Comparison of ENCODE assay signal across 14 mouse cellular contexts in the genomic region with DNA sequence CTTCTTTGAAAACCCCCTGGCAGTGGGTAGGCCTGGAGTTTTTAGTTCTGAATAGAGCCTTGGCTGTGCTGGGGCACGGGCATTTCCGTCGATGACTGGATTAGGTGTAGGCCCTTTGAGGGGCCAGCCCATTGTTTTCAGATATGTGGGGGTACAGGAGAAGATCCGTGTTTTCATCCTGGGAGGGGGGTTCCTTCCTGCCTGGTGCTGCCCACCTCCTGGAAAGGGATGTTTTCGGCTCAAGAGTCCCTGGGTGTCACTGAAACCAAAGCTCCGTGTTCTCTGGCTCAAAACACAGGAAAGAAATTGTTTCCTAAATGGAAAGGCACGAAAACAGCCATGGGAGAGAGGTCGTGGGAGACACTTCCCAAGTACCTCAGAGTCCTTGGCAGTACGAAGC. TPM values are rescaled to one million over a fixed set of nuclear protein-coding genes. Genes with fewer than 3 reads are reported as not detected.
DNase-seq lines count a peak whose midpoint lies in the region; ATAC-seq lines count a peak whose summit lies in the region.
"Had no signal": no experiment of that assay in that cellular context is flagged by ENCODE, and none has a peak within 500 bp of the region (broad histone marks: within the 10 kb centered on the region; RNA-seq: fewer than 3 reads in every experiment).

No protein-coding gene starts in this region.

- intact Hi-C loops in heart, postnatal 10 days (cut with DNase I), result no loop called here

- H3K9me3 ChIP-seq in heart, embryonic 15.5 days (replicated peaks), result no peaks in the 10 kb centered on the region
- no peaks in the 10 kb centered on the region for H3K9me3 ChIP-seq in stomach, embryonic 15.5 days
- H3K9me3 ChIP-seq: G1E; neural tube, embryonic 15.5 days had no signal

- no peaks in the 10 kb centered on the region for H3K36me3 ChIP-seq in heart, embryonic 15.5 days
- no peaks in the 10 kb centered on the region for H3K36me3 ChIP-seq in stomach, embryonic 15.5 days
- H3K36me3 ChIP-seq: G1E; neural tube, embryonic 15.5 days had no signal

- no peak overlapping the region for H3K4me2 ChIP-seq in heart, embryonic 15.5 days
- no peak overlapping the region for H3K4me2 ChIP-seq in stomach, embryonic 15.5 days
- H3K4me2 ChIP-seq: hindbrain, embryonic 14.5 days; liver, embryonic 11.5 days; neural tube, embryonic 15.5 days had no signal

- no peaks in the 10 kb centered on the region for H3K27me3 ChIP-seq in heart, embryonic 15.5 days
- no peaks in the 10 kb centered on the region for H3K27me3 ChIP-seq in stomach, embryonic 15.5 days (replicated peaks)
- H3K27me3 ChIP-seq: neural tube, embryonic 15.5 days had no signal

- peaks cover 61% of the 10 kb centered on the region for H3K4me1 ChIP-seq in heart, embryonic 15.5 days (replicated peaks)
- peaks cover 23% of the 10 kb centered on the region for H3K4me1 ChIP-seq in stomach, embryonic 15.5 days

- H3K9ac ChIP-seq in heart, embryonic 15.5 days, result no peak overlapping the region
- H3K9ac ChIP-seq in stomach, embryonic 15.5 days, result no peak overlapping the region
- H3K9ac ChIP-seq: hindbrain, embryonic 14.5 days; neural tube, embryonic 15.5 days had no signal

- 63% methylated on average over 9 of the region's 9 CpGs for WGBS in heart, embryonic 15.5 days
- 69% methylated on average over 9 of the region's 9 CpGs for WGBS in stomach, embryonic 15.5 days

- H3K27ac ChIP-seq in heart, embryonic 15.5 days, result peak overlapping the region; percentile 37; the same call in 1 of the 2 replicates
- 0 out of 2 replicates have a peak overlapping the region, but pooled peaks have one; percentile 8 for H3K27ac ChIP-seq in stomach, embryonic 15.5 days
- H3K27ac ChIP-seq: hindbrain, embryonic 14.5 days; neural tube, embryonic 15.5 days had no signal

- ATAC-seq in heart, embryonic 15.5 days (replicated peaks; ENCODE audit: insufficient number of reproducible peaks, insufficient read depth, low FRiP score, low read depth), result no peak
- no peak for ATAC-seq in stomach, embryonic 15.5 days (ENCODE audit: insufficient read depth, low FRiP score, low read depth)

- peak; percentile 67 to 82 for DNase-seq in heart, adult 18-20 months
- no peak for DNase-seq in heart, postnatal 10 days
- peak; percentile 62 to 77 for DNase-seq in lung, adult 18-20 months
- no peak for DNase-seq in lung, postnatal 10 days
- DNase-seq in cerebellum, postnatal 25 days, result no peak
- DNase-seq in urinary bladder, postnatal 36 days (ENCODE audit: low spot score in 2 of 2), result no peak
- DNase-seq: cerebellum, adult 11-12 months; thymus, postnatal 14 days had no signal

- H3K4me3 ChIP-seq in heart, embryonic 15.5 days, result no peak overlapping the region
- H3K4me3 ChIP-seq in stomach, embryonic 15.5 days (replicated peaks), result no peak overlapping the region
- H3K4me3 ChIP-seq: neural tube, embryonic 15.5 days had no signal

RNA-seq across cellular contexts. Expression of a gene that starts 17.9 kb away (rescaled TPM):
- total RNA-seq in heart, adult 18-20 months (2021), result 10 to 100 TPM; 86.8 to 98.2 TPM
- total RNA-seq in heart, postnatal 10 days (2021), result 10 to 100 TPM; 79.2 to 91.1 TPM
- 42.1 and 48.8 TPM in 2 replicates for polyA plus RNA-seq in heart, embryonic 15.5 days (2015; fragmentation: Nextera tagmentation; extraction: Ambion mirVana)
- polyA plus RNA-seq in stomach, embryonic 15.5 days (2015; fragmentation: Nextera tagmentation; extraction: Ambion mirVana), result 48.0 and 49.5 TPM in 2 replicates

Comparison
In these comparisons a context has a peak if more than half of its experiments do, and no peak if none do; other contexts are left out.
1. DNase-seq: peak in heart, adult 18-20 months (2 of 2) and lung, adult 18-20 months (2 of 2); none in heart, postnatal 10 days (0 of 2), lung, postnatal 10 days (single experiment), cerebellum, postnatal 25 days (0 of 2) and urinary bladder, postnatal 36 days (0 of 2).